14 mouse cellular contexts compared by ENCODE assay signal in the genomic region with DNA sequence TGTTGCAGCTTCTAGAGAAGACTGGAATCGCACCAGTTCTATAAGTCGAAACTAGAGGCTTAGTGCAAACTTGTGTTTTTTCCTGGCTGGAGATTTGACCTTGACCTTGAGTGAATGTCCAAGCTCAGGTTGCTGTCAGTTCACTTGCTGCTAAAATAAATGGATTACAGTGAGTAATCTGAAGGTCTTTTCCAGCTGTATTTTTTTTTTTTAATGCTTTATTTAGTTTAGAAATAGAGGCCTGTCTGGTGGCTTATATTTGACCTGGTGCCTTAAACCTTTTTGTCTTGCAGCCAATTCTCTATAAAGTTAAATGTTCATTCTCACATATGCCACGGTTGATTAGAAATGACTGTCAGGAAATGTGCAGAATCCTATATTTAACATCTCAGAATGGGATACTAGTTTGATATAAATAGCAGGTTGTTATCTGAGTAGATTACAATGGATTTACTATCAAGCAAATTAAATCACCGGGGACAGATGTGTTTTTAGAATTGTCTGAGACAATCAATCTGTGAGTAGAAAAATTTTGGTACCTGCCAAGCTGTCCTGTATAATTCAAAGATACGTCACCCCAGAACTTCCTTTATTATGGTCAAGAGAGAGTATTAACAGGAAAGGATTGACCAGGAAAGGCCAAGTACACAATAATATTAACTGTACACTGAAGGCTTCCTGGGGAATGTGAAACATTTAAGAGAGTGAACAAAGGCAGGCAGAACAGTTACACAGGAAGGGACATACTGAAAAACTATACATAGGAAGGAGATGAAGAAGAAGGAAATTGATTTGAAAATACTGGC.
"Had no signal": no experiment of that assay in that cellular context is flagged by ENCODE, and none has a peak within 500 bp of the region (broad histone marks: within the 10 kb centered on the region; RNA-seq: fewer than 3 reads in every experiment).

No protein-coding gene starts in this region.

- H3K9ac ChIP-seq: limb, embryonic 15.5 days; liver, embryonic 12.5 days; lung, embryonic 15.5 days; midbrain, embryonic 12.5 days; neural tube, embryonic 13.5 days had no signal

- H3K9me3 ChIP-seq: limb, embryonic 15.5 days; liver, embryonic 12.5 days; lung, embryonic 15.5 days; midbrain, embryonic 12.5 days; neural tube, embryonic 13.5 days had no signal

- H3K4me3 ChIP-seq: left cerebral cortex, adult 2 months; limb, embryonic 15.5 days; liver, embryonic 12.5 days; lung, embryonic 15.5 days; midbrain, embryonic 12.5 days; neural tube, embryonic 13.5 days had no signal

- H3K4me1 ChIP-seq: limb, embryonic 15.5 days; liver, embryonic 12.5 days; lung, embryonic 15.5 days; midbrain, embryonic 12.5 days; neural tube, embryonic 13.5 days had no signal

- H3K27me3 ChIP-seq: limb, embryonic 15.5 days; liver, embryonic 12.5 days; lung, embryonic 15.5 days; midbrain, embryonic 12.5 days; neural tube, embryonic 13.5 days had no signal

- H3K36me3 ChIP-seq: limb, embryonic 15.5 days; liver, embryonic 12.5 days; lung, embryonic 15.5 days; midbrain, embryonic 12.5 days; neural tube, embryonic 13.5 days had no signal

- ATAC-seq: intestine, postnatal 0 days; liver, embryonic 12.5 days; midbrain, embryonic 16.5 days had no signal

- DNase-seq: kidney, postnatal 14 days; retina, postnatal 1 day; right cerebral cortex, postnatal 4 days; spleen, adult 18-20 months; thymus, adult 18-20 months; thymus, postnatal 14 days had no signal

- H3K27ac ChIP-seq: left cerebral cortex, adult 2 months; limb, embryonic 15.5 days; liver, embryonic 12.5 days; midbrain, embryonic 12.5 days; neural tube, embryonic 13.5 days had no signal

- H3K4me2 ChIP-seq: limb, embryonic 15.5 days; liver, embryonic 12.5 days; lung, embryonic 15.5 days; midbrain, embryonic 12.5 days; neural tube, embryonic 13.5 days had no signal
